Mouse (Mus musculus): ENCODE measurements around the gene Gm20388.

DNA sequence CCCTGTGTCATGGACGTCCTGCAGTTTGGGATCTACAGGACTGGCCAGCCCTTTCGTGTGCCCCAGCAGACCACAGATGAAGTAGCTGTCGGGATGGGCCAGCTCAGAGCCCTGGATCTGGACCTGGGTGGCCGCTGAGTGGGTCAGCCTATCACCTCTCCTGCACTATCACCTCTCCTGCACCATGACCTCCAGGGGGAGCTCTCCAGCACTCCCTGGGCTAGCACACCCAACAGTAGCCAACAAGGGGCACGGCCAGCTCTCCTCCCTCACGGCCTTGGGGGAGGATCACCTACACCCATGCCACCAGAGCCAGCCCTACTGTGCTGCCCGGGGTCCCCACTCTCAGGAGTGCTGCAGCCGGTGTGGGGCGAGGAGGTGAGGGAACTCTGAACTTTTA, 1136.8 kb downstream of the Gm20388 start:
- TF ChIP-seq CTCF (IDR thresholded peaks at IDR 0.05; ENCODE audit: low read depth, low read length) (no peak), TAL1 (conservative IDR thresholded peaks at IDR 0.05; ENCODE audit: low read depth, low read length) (no peak), POLR2AphosphoS5 (IDR thresholded peaks at IDR 0.05; ENCODE audit: insufficient replicate concordance, low read depth, low read length) (no peak), GATA1 (IDR thresholded peaks at IDR 0.05; ENCODE audit: borderline replicate concordance, low read length) (no peak)

All from G1E (cell line).